Mouse (Mus musculus) heart, postnatal 0 days (tissue): ENCODE measurements around the gene Acot7.

Experiments used
- CTCF ChIP-seq: IDR thresholded peaks from 2 replicates; pipeline ENCODE4 v1.5.1; 2016; ENCODE audit warnings: antibody characterized with exemption, control low read depth, low read depth
- EP300 ChIP-seq: IDR thresholded peaks from 2 replicates; pipeline ENCODE4 v1.6.1; 2016; ENCODE audit warnings: antibody characterized with exemption, low read depth

DNA sequence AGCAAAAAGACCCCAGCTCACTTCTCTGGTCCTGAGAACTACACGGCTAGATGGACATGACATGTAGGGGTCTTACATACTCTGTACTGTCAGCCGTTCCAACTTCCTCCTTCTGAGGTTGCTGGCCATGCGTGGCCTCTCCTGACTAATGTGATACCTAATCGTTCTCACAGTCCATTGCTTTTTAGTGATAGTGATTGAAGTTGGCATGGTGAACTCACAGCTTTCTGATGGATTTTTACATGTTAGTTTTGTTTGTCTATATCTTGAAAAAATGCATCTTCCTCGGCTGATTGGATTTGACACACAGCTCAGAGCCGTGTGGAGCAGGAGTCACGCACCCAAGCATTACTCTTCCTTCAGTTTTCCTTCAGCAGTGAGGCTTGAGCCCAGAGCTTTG is 53.4 kb downstream of the Acot7 start:
- TF ChIP-seq CTCF (no peak), EP300 (no peak)
